Mouse (Mus musculus) right cerebral cortex, postnatal 10 days (tissue): ENCODE measurements around the gene Cln6.
"Not testable (repeated sequence)": the region's sequence is repeated elsewhere in the genome, so short reads cannot be mapped to it uniquely, and the experiment has no call there.

Source experiments
- DNase-seq, 2 experiments: peaks; one replicate each; pipeline ENCODE4 v3.0.0; 2021; ENCODE audit warnings: low spot score in 2 of 2

The Cln6 gene

GRCm38 (mm10) chr9:62829877-62830276 is 8.7 kb upstream of the Cln6 start:
- DNase-seq: no peak

DNA sequence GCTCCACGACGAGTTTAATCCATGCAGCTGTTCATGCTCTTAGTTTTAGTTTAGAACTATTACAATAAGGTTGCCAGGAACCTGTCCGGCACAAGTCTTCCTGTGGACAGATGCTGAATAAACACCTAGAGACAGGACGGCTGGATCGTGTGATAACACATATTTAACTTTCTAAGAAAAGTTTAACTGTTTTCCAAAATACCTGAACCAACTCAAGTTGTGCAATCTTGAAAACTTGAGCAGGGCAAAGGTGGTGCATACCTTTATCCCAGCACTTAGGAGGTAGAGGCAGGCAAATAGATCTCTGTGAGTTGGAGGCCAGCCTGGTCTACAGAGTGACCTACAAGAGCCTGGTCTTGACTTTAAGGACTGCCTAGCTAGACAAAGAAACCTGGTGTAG is 3.7 kb upstream of the Cln6 start:
- no peak for DNase-seq

- DNase-seq: no peak
These were observed 2.7 kb upstream of the Cln6 start for GRCm38 (mm10) chr9:62835705-62836446.

GRCm38 (mm10) chr9:62837611-62838010 is 974 bp upstream of the Cln6 start:
- DNase-seq: no peak

DNA sequence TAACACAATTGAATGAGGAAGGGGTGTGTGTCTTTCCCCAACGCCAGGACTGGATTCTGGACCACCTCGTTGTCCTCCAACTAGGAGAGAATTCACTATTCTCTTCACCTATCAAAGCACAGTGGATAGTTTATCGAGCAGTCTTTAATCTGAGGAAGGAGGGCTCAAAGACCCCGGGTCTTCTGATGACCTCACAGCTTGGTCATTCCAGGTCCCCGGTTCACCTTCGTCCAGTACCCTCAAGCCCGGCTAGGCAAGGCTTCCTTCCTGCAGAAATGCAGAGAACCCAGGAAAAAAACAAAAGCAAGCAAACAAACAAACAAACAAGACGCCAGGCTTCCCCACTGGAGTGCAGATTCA is 459 bp upstream of the Cln6 start:
- DNase-seq: no peak

DNA sequence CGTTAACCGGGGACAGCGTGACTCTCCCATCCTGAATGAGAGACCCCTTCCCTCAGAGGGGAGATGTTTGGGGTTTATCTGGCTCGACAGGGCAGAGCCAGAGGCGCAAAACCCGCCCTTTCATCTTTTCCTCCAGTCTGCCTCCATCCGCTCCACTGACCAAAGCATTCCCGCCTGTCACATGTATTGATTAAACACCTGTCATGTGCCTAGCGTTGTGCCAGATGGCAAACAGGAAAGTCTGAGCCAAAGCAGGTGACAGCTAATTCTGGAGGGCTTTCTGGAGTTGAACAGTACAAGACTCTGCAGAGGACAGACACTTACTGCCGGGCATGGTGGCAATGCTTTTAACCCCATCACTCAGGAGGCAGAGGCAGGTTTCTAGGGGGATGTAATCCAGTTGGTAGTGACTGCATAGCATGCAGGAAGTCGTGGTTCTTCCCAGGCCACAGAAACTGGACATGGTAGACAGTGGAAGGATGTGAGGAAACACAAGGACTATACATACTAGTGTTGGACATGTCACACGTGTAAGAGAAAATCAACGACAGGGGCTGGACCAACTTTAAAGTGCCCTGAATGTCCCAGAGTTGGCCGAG is 686 bp downstream of the Cln6 start:
- DNase-seq: no peak

GRCm38 (mm10) chr9:62843356-62844024 is 4.9 kb downstream of the Cln6 start:
- no peak for DNase-seq

- no peak for DNase-seq
These were observed 5.9 kb downstream of the Cln6 start for GRCm38 (mm10) chr9:62844461-62844860.

- peak; percentile 79 to 87 for DNase-seq
These were observed 9.1 kb downstream of the Cln6 start for GRCm38 (mm10) chr9:62847694-62848093.

GRCm38 (mm10) chr9:62848641-62849040 is 10.1 kb downstream of the Cln6 start:
- DNase-seq: peak; percentile 46 to 58

GRCm38 (mm10) chr9:62851571-62851970 is 13.0 kb downstream of the Cln6 start:
- DNase-seq: no peak

- no peak for DNase-seq
These were observed 15.9 kb downstream of the Cln6 start for GRCm38 (mm10) chr9:62854483-62854882.

DNA sequence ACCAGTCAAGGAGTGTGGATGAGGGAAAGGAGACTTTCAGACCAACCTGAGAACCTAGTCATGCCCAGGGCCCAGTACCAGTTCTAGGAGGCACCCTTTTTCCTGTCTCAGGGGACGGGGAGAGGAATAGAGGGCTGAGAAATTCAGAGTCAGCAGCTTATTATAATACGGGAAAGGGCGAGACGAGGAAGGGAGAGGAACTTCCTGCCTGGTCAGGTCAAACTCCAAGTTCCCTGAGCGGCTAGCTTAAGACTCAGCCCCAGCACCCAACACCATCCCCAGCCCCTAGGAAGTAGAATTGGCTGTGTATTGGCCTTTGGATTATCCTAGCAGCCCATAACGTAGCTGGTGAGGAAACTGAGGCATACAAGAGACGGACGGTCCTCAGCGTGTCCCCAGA is 18.6 kb downstream of the Cln6 start:
- DNase-seq: no peak

DNA sequence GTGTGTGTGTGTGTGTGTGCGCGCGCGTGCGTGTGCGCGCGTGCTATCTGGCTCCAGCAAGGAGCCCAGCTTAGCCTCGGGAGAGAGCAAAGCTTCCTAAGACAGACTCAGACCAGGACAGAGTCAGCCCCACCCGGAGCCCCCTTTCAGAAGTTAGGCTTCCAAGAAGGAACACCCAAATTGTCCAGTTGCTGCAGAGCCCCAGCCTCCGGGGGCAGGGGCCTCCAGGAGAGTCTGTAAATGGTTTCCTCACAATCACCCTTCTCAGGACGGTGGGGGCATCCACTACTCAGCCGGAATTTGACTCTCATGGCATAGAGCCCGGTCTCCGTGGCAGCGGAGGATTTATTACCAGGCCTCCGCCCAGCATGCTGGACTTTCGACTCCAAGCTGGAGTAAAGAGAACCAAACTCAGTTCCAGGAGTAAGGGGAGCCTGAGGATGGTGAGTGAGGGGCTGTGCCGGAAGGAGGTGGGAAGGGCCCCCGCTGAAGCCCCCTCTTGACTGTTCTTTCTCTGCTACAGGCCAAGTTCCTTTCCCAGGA is 19.2 kb downstream of the Cln6 start, which contains the start of gene Calml4:
Calml4 (plus strand) TSS at position 362 of the 543 bp plus-strand sequence.
- DNase-seq: no peak

DNA sequence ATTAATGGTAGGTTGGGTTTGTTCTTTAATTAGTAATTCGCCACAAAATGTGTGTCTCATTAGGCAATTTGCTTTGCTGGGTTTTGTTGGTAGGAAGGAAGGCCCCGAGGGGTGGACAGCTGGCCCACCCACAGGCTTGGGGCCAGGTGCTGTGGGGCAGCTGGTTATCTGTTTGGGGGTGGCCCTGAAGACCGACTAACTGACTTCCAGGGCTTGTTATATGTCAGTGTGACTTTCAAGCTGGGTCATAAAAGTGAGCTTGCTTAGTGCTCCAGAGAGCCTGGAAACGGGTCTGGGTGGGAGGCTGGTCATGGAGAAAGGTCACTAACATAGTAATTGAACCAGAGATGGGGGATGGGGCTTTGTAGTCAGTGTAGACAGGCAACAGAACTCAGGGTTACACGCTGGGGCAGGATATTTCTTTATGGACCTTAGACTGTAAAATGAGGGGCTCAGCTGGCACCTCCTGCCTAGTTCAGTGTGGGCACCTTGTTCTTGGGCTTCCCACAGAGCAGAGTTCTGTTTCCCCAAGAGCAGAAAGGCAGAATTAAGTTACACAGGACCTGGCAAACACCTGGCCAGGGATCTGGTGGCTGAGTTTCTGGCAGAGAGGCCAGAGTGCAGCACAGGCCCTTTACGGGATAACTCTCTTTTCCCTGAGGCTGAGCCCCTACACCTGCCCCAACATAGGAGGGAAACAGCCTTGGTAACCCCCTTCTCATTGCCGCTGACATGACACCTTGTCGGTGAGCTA is 19.9 kb downstream of the Cln6 start:
- DNase-seq: no peak

GRCm38 (mm10) chr9:62860102-62860501 is 21.5 kb downstream of the Cln6 start:
- not testable (repeated sequence) for DNase-seq

DNA sequence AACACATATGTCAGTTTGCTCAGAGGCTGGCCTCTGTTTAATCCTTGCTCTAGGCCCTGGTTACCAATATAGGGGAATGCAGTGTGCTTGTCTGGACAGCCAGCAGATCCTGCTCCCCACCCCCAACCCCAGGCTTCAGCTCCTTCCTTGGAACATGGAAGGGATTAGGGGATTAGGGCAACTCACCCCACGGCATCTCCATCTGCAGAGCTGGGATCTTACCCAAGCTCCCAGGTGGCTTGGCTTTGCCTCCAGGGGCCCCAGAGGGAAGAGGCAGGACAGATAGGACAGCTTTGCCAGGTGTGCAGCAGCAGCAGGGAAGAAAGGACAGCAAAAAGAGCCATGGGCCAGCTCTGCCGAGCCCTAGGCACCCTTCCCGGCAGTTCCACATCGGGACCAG is 22.3 kb downstream of the Cln6 start:
- DNase-seq: no peak

DNA sequence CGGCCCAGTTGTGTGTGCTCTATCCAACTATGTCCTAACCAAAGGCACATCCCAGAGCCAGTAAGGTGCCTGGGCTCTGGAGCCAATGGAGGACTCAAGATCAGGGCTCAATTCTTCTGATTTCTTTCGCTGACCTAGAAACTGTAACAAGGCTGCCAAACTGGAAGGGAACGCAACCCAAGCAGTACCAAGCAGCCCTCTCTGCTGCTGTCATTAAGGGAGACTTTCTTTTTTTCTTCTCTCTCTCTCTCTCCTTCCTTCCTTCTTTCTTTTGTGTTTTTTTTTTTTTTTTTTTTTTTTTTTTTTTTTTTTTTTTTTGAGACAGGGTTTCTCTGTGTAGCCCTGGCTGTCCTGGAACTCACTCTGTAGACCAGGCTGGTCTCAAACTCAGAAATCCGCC is 30.7 kb downstream of the Cln6 start:
- DNase-seq: not testable (repeated sequence)

GRCm38 (mm10) chr9:62870728-62871127 is 32.1 kb downstream of the Cln6 start:
- DNase-seq: no peak

GRCm38 (mm10) chr9:62876966-62877616 is 38.5 kb downstream of the Cln6 start:
- DNase-seq: no peak

DNA sequence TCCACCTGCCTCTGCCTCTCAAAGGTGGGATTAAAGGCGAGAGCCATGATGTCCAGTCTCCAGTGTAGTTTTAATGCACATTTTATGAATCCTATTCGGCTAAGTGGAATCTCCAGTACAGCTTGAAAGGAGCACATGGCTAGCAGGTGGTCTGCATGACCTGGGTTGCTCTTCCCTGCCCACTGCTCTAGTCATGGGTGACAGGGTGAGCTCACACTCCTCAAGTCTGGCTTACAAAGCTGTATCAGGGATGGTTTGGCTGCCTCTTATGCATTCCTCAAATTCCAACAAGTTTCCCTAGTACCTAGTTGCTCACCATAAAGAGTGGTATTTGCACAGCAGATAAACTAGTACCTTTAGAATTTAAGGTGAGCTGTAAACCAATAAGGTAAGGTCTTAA is 39.2 kb downstream of the Cln6 start:
- no peak for DNase-seq

- no peak for DNase-seq
These were observed 43.3 kb downstream of the Cln6 start for GRCm38 (mm10) chr9:62881871-62882270.
